Mouse (Mus musculus) right cerebral cortex, postnatal 10 days (tissue): ENCODE data around the gene Epha7.

Experiments
- DNase-seq, 2 experiments: peaks; one replicate each; pipeline ENCODE4 v3.0.0; 2021; ENCODE audit warnings: low spot score in 2 of 2

Gene Epha7

GRCm38 (mm10) chr4:28812691-28813289 is at the start of gene Epha7:
TSS of gene Epha7 (plus strand) at chr4:28813131.
- DNase-seq, result peak; percentile 98

GRCm38 (mm10) chr4:28783961-28784360 is 29.0 kb upstream of the Epha7 start:
- no peak for DNase-seq

- DNase-seq, result peak in 1 of 2 experiments; percentile 33
Observed at GRCm38 (mm10) chr4:28808800-28809199, 4.1 kb upstream of the Epha7 start.

GRCm38 (mm10) chr4:28809703-28810102 is 3.2 kb upstream of the Epha7 start:
- no peak for DNase-seq

- DNase-seq, result peak; percentile 62 to 63
Observed at GRCm38 (mm10) chr4:28813551-28814475, 882 bp downstream of the Epha7 start.

- no peak for DNase-seq
Observed at GRCm38 (mm10) chr4:28814476-28814815, 1.5 kb downstream of the Epha7 start.

- DNase-seq, result peak; percentile 75 to 76
Observed at GRCm38 (mm10) chr4:28814816-28815620, 2.1 kb downstream of the Epha7 start.

- DNase-seq, result peak in 1 of 2 experiments; percentile 42
Observed at GRCm38 (mm10) chr4:28815621-28815920, 2.6 kb downstream of the Epha7 start.

GRCm38 (mm10) chr4:28823616-28824015 is 10.7 kb downstream of the Epha7 start:
- no peak for DNase-seq

- peak; percentile 35 to 49 for DNase-seq
Observed at GRCm38 (mm10) chr4:28824616-28825015, 11.7 kb downstream of the Epha7 start.

- DNase-seq, result no peak
Observed at GRCm38 (mm10) chr4:28837669-28838068, 24.7 kb downstream of the Epha7 start.

- DNase-seq, result no peak
Observed at GRCm38 (mm10) chr4:28846311-28846710, 33.4 kb downstream of the Epha7 start.

GRCm38 (mm10) chr4:28850388-28850787 is 37.5 kb downstream of the Epha7 start:
- no peak for DNase-seq

- DNase-seq, result no peak
Observed at GRCm38 (mm10) chr4:28862845-28863666, 50.1 kb downstream of the Epha7 start.

- no peak for DNase-seq
Observed at GRCm38 (mm10) chr4:28866411-28866810, 53.5 kb downstream of the Epha7 start.

GRCm38 (mm10) chr4:28871615-28872014 is 58.7 kb downstream of the Epha7 start:
- DNase-seq, result no peak

GRCm38 (mm10) chr4:28881271-28882044 is 68.5 kb downstream of the Epha7 start:
- no peak for DNase-seq

- no peak for DNase-seq
Observed at GRCm38 (mm10) chr4:28889630-28890029, 76.7 kb downstream of the Epha7 start.

GRCm38 (mm10) chr4:28890102-28890501 is 77.2 kb downstream of the Epha7 start:
- no peak for DNase-seq

GRCm38 (mm10) chr4:28895480-28895879 is 82.5 kb downstream of the Epha7 start:
- DNase-seq, result peak; percentile 32 to 61

- no peak for DNase-seq
Observed at GRCm38 (mm10) chr4:28899373-28899772, 86.4 kb downstream of the Epha7 start.
